Mouse (Mus musculus): ENCODE data around the gene Epb42.
A peak's percentile ranks its signal among the peaks of the same experiment; 100 is the strongest.

DNA sequence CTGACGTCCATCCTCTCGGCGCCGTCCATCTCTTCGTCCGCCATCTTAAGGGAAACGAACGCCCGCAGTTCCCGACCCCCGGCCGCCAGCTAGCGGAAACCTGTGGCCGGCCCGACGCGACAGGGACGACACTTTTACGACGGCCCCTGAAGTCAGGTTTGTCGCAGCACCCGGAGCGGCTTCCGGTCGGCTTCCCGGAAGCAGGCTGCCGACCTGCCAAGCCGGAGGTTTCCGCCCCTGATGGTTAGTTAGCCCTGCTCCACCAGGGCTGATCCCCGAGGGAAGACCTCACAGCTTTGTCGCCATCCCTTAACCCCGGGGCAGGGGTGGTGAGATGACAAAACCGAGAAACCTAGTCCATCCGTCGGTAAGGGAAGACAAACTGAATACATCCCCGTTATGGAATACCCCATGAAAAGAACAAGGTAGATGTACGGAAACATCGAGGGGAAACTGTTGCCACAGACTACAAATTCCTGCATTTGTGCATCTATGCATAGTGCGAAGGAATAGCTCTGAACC lies 66.3 kb downstream of the Epb42 start, which contains the start of gene Ubr1:
- TF ChIP-seq CTCF (IDR thresholded peaks at IDR 0.05): peak; percentile 16; the same call in 1 of the 2 replicates
- no peak for TF ChIP-seq EP300 (IDR thresholded peaks at IDR 0.05)
